Mouse (Mus musculus) cortical plate, adult 2 months (tissue): Measurements from ENCODE around the gene Hsdl1.

Source experiments
- CTCF ChIP-seq: fragments of 200-500 bp; IDR thresholded peaks from 2 replicates; pipeline ENCODE4 v1.5.1; 2011; ENCODE audit warnings: mild to moderate bottlenecking, control low read depth, low read length; ENCODE audit not compliant: insufficient read depth; ENCODE audit errors: extremely low read depth
- POLR2A ChIP-seq: fragments of 200-500 bp; IDR thresholded peaks from 2 replicates; pipeline ENCODE4 v1.6.1; 2011; ENCODE audit warnings: mild to moderate bottlenecking, low read length, control low read depth; ENCODE audit not compliant: insufficient read depth; ENCODE audit errors: extremely low read depth

- TF ChIP-seq CTCF, result no peak
- TF ChIP-seq POLR2A, result no peak
These were observed 6.0 kb downstream of the Hsdl1 start for GRCm38 (mm10) chr8:119568951-119569350.
